ENCODE assay signal across 12 mouse cellular contexts in genomic region chr11:98635312-98635970, GRCm38 (mm10). TPM values are rescaled to one million over a fixed set of nuclear protein-coding genes. Genes with fewer than 3 reads are reported as not detected.
DNase-seq lines count a peak whose midpoint lies in the region; ATAC-seq and TF ChIP-seq lines count a peak whose summit lies in the region.
"Not testable (repeated sequence)": the region's sequence is repeated elsewhere in the genome, so short reads cannot be mapped to it uniquely, and the experiment has no call there.
"Had no signal": no experiment of that assay in that cellular context is flagged by ENCODE, and none has a peak within 500 bp of the region (broad histone marks: within the 10 kb centered on the region; RNA-seq: fewer than 3 reads in every experiment).

No protein-coding gene starts in this region.

- TF ChIP-seq CTCF in intestine, postnatal 0 days (IDR thresholded peaks at IDR 0.05; ENCODE audit: low read depth) = peak; percentile 72
- TF ChIP-seq CTCF in midbrain, postnatal 0 days (IDR thresholded peaks at IDR 0.05) = peak; percentile 35

- 35% methylated on average over 10 of the region's 10 CpGs for WGBS in intestine, postnatal 0 days
- 21% methylated on average over 10 of the region's 10 CpGs for WGBS in liver, embryonic 12.5 days (ENCODE audit: insufficient replicate concordance)
- WGBS in midbrain, postnatal 0 days = 33% methylated on average over 10 of the region's 10 CpGs

- H3K4me1 ChIP-seq in ES-E14 (ENCODE audit: control insufficient read depth in 2 of 2, insufficient read depth in 2 of 2, low read length in 2 of 2, poor library complexity in 1 of 2); intestine, postnatal 0 days (replicated peaks; ENCODE audit: control insufficient read depth, insufficient read depth, low read length); liver, embryonic 12.5 days; midbrain, postnatal 0 days (ENCODE audit: insufficient read depth, low read length): not testable (repeated sequence)

- DNase-seq in ES-E14 (ENCODE audit: low read depth, low spot score) = peak; percentile 22
- DNase-seq in brain, adult 2 months (ENCODE audit: low read depth, low spot score) = peak; percentile 9
- peak; percentile 3 for DNase-seq in midbrain, postnatal 0 days (ENCODE audit: low spot score)
- DNase-seq in spleen, postnatal 4 days (ENCODE audit: low spot score in 2 of 2) = peak; percentile 35 to 69

- in situ Hi-C loops in ES-E14 (cut with MboI; ENCODE audit: low sequenced_read_pairs in 2 of 2, unreplicated experiment in 2 of 2) = not testable (repeated sequence)

- not testable (repeated sequence) for H3K4me2 ChIP-seq in intestine, postnatal 0 days (replicated peaks; ENCODE audit: low read depth); liver, embryonic 12.5 days; midbrain, postnatal 0 days (ENCODE audit: low read depth, low read length, poor library complexity, severe bottlenecking)

- H3K27ac ChIP-seq in ES-E14 (ENCODE audit: insufficient read depth, low read depth, low read length, poor library complexity, severe bottlenecking); intestine, postnatal 0 days (ENCODE audit: low read depth, low read length); liver, embryonic 12.5 days; midbrain, postnatal 0 days (ENCODE audit: low read depth, low read length): not testable (repeated sequence)

- not testable (repeated sequence) for H3K4me3 ChIP-seq in ES-E14 (ENCODE audit: insufficient read depth in 1 of 2, low read depth in 1 of 2, low read length in 2 of 2, poor library complexity in 1 of 2, severe bottlenecking in 1 of 2); intestine, postnatal 0 days (ENCODE audit: low read depth, low read length); liver, embryonic 12.5 days; midbrain, postnatal 0 days (ENCODE audit: low read depth, low read length)

- not testable (repeated sequence) for H3K9ac ChIP-seq in ES-E14 (ENCODE audit: insufficient read depth, low read depth, low read length, poor library complexity, severe bottlenecking); intestine, postnatal 0 days (ENCODE audit: low read depth, low read length); liver, embryonic 12.5 days; midbrain, postnatal 0 days (replicated peaks; ENCODE audit: low read length, poor library complexity, severe bottlenecking)

- not testable (repeated sequence) for H3K36me3 ChIP-seq in ES-E14 (ENCODE audit: control insufficient read depth, insufficient read depth, low read length, poor library complexity, severe bottlenecking); intestine, postnatal 0 days (ENCODE audit: control insufficient read depth, insufficient read depth); liver, embryonic 12.5 days; midbrain, postnatal 0 days (ENCODE audit: insufficient read depth, low read length)

- H3K27me3 ChIP-seq in intestine, postnatal 0 days (replicated peaks; ENCODE audit: control insufficient read depth, insufficient read depth, low read length); midbrain, postnatal 0 days (ENCODE audit: insufficient read depth, low read length): not testable (repeated sequence)
- H3K27me3 ChIP-seq in liver, embryonic 12.5 days (replicated peaks) = peaks cover 15% of the 10 kb centered on the region; the same call in 1 of the 2 replicates

- not testable (repeated sequence) for H3K9me3 ChIP-seq in ES-E14 (ENCODE audit: control insufficient read depth, insufficient read depth, low read depth, low read length); intestine, postnatal 0 days (ENCODE audit: control insufficient read depth); liver, embryonic 12.5 days (replicated peaks); midbrain, postnatal 0 days (ENCODE audit: low read length)

- ATAC-seq in erythroid progenitor cell, adult 5-6 weeks (replicated peaks; ENCODE audit: low FRiP score, poor library complexity, severe bottlenecking) = peak; percentile 90
- ATAC-seq in intestine, postnatal 0 days; midbrain, postnatal 0 days (ENCODE audit: low FRiP score): not testable (repeated sequence)
- 0 out of 2 replicates have a peak, but pooled peaks have one; percentile 35 for ATAC-seq in liver, embryonic 12.5 days

RNA-seq across cellular contexts. Expression of gene Gsdma3, which starts 9.3 kb away (rescaled TPM):
- not detected in 2 replicates for total RNA-seq in ES-E14 (2012; rRNA removed)
- not detected in 2 replicates for total RNA-seq in erythroid progenitor cell, adult 5-6 weeks (2015; ENCODE audit: low replicate concordance)
- total RNA-seq in erythroid progenitor cell, adult 5-6 weeks (2017; ENCODE audit: low replicate concordance) = not detected in 2 replicates
- not detected in 2 replicates for polyA plus RNA-seq in intestine, postnatal 0 days (2015; fragmentation: Nextera tagmentation; extraction: Ambion mirVana)
- polyA plus RNA-seq in liver, embryonic 12.5 days (2016; fragmentation: Nextera tagmentation; extraction: Ambion mirVana) = not detected in 2 replicates
- total RNA-seq in midbrain, postnatal 0 days (2014; rRNA removed) = not detected in 2 replicates
- not detected in 2 replicates for polyA plus RNA-seq in midbrain, postnatal 0 days (2015; fragmentation: Nextera tagmentation; extraction: Ambion mirVana)
- polyA plus RNA-seq: liver, embryonic 15.5 days; neural tube, embryonic 11.5 days; stomach, embryonic 14.5 days had no signal

RNA-seq across cellular contexts. Expression of gene Gm12355, which starts 10.0 kb away (rescaled TPM):
- 2.2 and 2.9 TPM in 2 replicates for total RNA-seq in ES-E14 (2012; rRNA removed)
- 5.4 TPM in 1 of 2 replicates, not detected in the other for total RNA-seq in erythroid progenitor cell, adult 5-6 weeks (2015; ENCODE audit: low replicate concordance)
- total RNA-seq in erythroid progenitor cell, adult 5-6 weeks (2017; ENCODE audit: low replicate concordance) = 1.1 and 3.9 TPM in 2 replicates
- 0.56 and 0.58 TPM in 2 replicates for polyA plus RNA-seq in intestine, postnatal 0 days (2015; fragmentation: Nextera tagmentation; extraction: Ambion mirVana)
- polyA plus RNA-seq in liver, embryonic 12.5 days (2016; fragmentation: Nextera tagmentation; extraction: Ambion mirVana) = 0.87 and 0.96 TPM in 2 replicates
- total RNA-seq in midbrain, postnatal 0 days (2014; rRNA removed) = not detected in 2 replicates
- 0.28 and 0.44 TPM in 2 replicates for polyA plus RNA-seq in midbrain, postnatal 0 days (2015; fragmentation: Nextera tagmentation; extraction: Ambion mirVana)

RNA-seq across cellular contexts. Expression of gene Gsdma2, which starts 11.1 kb away (rescaled TPM):
- total RNA-seq in ES-E14 (2012; rRNA removed) = not detected in 2 replicates
- total RNA-seq in erythroid progenitor cell, adult 5-6 weeks (2015; ENCODE audit: low replicate concordance) = not detected in 2 replicates
- total RNA-seq in erythroid progenitor cell, adult 5-6 weeks (2017; ENCODE audit: low replicate concordance) = not detected in 2 replicates
- 0.14 and 0.16 TPM in 2 replicates for polyA plus RNA-seq in intestine, postnatal 0 days (2015; fragmentation: Nextera tagmentation; extraction: Ambion mirVana)
- not detected in 2 replicates for polyA plus RNA-seq in liver, embryonic 12.5 days (2016; fragmentation: Nextera tagmentation; extraction: Ambion mirVana)
- not detected in 2 replicates for total RNA-seq in midbrain, postnatal 0 days (2014; rRNA removed)
- 0.12 and 0.15 TPM in 2 replicates for polyA plus RNA-seq in midbrain, postnatal 0 days (2015; fragmentation: Nextera tagmentation; extraction: Ambion mirVana)
- total RNA-seq: gastrocnemius, postnatal 10 days; heart, postnatal 36 days had no signal
- polyA plus RNA-seq: liver, embryonic 15.5 days; stomach, embryonic 14.5 days had no signal

RNA-seq across cellular contexts. Expression of gene Gsdma, which starts 28.7 kb away (rescaled TPM):
- 0.16 and 0.40 TPM in 2 replicates for total RNA-seq in ES-E14 (2012; rRNA removed)
- not detected in 2 replicates for total RNA-seq in erythroid progenitor cell, adult 5-6 weeks (2015; ENCODE audit: low replicate concordance)
- not detected in 2 replicates for total RNA-seq in erythroid progenitor cell, adult 5-6 weeks (2017; ENCODE audit: low replicate concordance)
- polyA plus RNA-seq in intestine, postnatal 0 days (2015; fragmentation: Nextera tagmentation; extraction: Ambion mirVana) = 0.38 and 0.42 TPM in 2 replicates
- not detected in 2 replicates for polyA plus RNA-seq in liver, embryonic 12.5 days (2016; fragmentation: Nextera tagmentation; extraction: Ambion mirVana)
- 0.05 TPM in 1 of 2 replicates, not detected in the other for total RNA-seq in midbrain, postnatal 0 days (2014; rRNA removed)
- polyA plus RNA-seq in midbrain, postnatal 0 days (2015; fragmentation: Nextera tagmentation; extraction: Ambion mirVana) = 0.11 TPM in 1 of 2 replicates, not detected in the other
- total RNA-seq: gastrocnemius, postnatal 10 days; heart, postnatal 36 days had no signal
- polyA plus RNA-seq: liver, embryonic 15.5 days; neural tube, embryonic 11.5 days had no signal

RNA-seq across cellular contexts. Expression of gene Lrrc3c, which starts 37.4 kb away (rescaled TPM):
- total RNA-seq in ES-E14 (2012; rRNA removed) = not detected in 2 replicates
- total RNA-seq in erythroid progenitor cell, adult 5-6 weeks (2015; ENCODE audit: low replicate concordance) = not detected in 2 replicates
- total RNA-seq in erythroid progenitor cell, adult 5-6 weeks (2017; ENCODE audit: low replicate concordance) = not detected in 2 replicates
- not detected in 2 replicates for polyA plus RNA-seq in intestine, postnatal 0 days (2015; fragmentation: Nextera tagmentation; extraction: Ambion mirVana)
- polyA plus RNA-seq in liver, embryonic 12.5 days (2016; fragmentation: Nextera tagmentation; extraction: Ambion mirVana) = not detected in 2 replicates
- not detected in 2 replicates for total RNA-seq in midbrain, postnatal 0 days (2014; rRNA removed)
- polyA plus RNA-seq in midbrain, postnatal 0 days (2015; fragmentation: Nextera tagmentation; extraction: Ambion mirVana) = not detected in 2 replicates
- total RNA-seq: gastrocnemius, postnatal 10 days; heart, postnatal 36 days had no signal
- polyA plus RNA-seq: liver, embryonic 15.5 days; neural tube, embryonic 11.5 days; stomach, embryonic 14.5 days had no signal
